Comparison of ENCODE assay signal across 8 mouse cellular contexts in genomic region chr7:29983690-29984380, GRCm38 (mm10). TPM values are rescaled to one million over a fixed set of nuclear protein-coding genes. Genes with fewer than 3 reads are reported as not detected.
DNase-seq lines count a peak whose midpoint lies in the region; ATAC-seq and TF ChIP-seq lines count a peak whose summit lies in the region.

TSS of gene Zfp568 (plus strand) at chr7:29983955.

- POLR2A ChIA-PET in Patski (lab: Charles Lee): interaction anchor here (0.5 to 0.6 kb wide), 2 partner anchors 11 to 18 kb away, joined by 3 to 5 read pairs; no protein-coding TSS in a partner anchor

- H3K9ac ChIP-seq in hindbrain, embryonic 14.5 days: peak within 1 kb of the TSS; percentile 86

- CTCF ChIA-PET in Patski (lab: Charles Lee): interaction anchor here (0.9 to 1.6 kb wide), 2 partner anchors 15 to 110 kb away, joined by 3 to 5 read pairs; partner anchors contain the start of gene Zfp260

- H3K27me3 ChIP-seq in Patski: no peaks in the 10 kb centered on the region
- H3K27me3 ChIP-seq in hindbrain, embryonic 14.5 days (ENCODE audit: control insufficient read depth, insufficient read depth, low read length): no peaks in the 10 kb centered on the region

- H3K36me3 ChIP-seq in hindbrain, embryonic 14.5 days (replicated peaks; ENCODE audit: control insufficient read depth, insufficient read depth): peaks cover 25% of the 10 kb centered on the region

- in situ Hi-C loops in Patski (cut with MboI; ENCODE audit: low pct_unique_long_range_greater_than_20kb): no loop called here

- WGBS in hindbrain, embryonic 14.5 days: under 1% methylated on average over 61 of the region's 62 CpGs

- H3K4me3 ChIP-seq in hindbrain, embryonic 14.5 days (replicated peaks; ENCODE audit: low read length): peak within 1 kb of the TSS; percentile 96

- peak; percentile 98 for TF ChIP-seq CTCF in Patski (IDR thresholded peaks at IDR 0.05)

- peak within 1 kb of the TSS; percentile 55 for H3K4me2 ChIP-seq in hindbrain, embryonic 14.5 days (replicated peaks)

- H3K9me3 ChIP-seq in hindbrain, embryonic 14.5 days (ENCODE audit: control insufficient read depth, low read length): no peaks in the 10 kb centered on the region

- peaks cover 19% of the 10 kb centered on the region for H3K4me1 ChIP-seq in hindbrain, embryonic 14.5 days (replicated peaks; ENCODE audit: control insufficient read depth, insufficient read depth, low read length)

- peak; percentile 79 for DNase-seq in Patski (ENCODE audit: low read depth, low spot score)
- peak; percentile 94 for DNase-seq in cerebellum, postnatal 14 days
- DNase-seq in frontal cortex, postnatal 25 days (ENCODE audit: low spot score in 2 of 2): peak; percentile 78 to 85
- peak; percentile 88 for DNase-seq in hindbrain, embryonic 14.5 days (ENCODE audit: low spot score)
- DNase-seq in layer of hippocampus, postnatal 36 days: peak; percentile 87 to 90
- peak; percentile 97 for DNase-seq in lung, postnatal 36 days
- DNase-seq in retina, postnatal 1 day: peak; percentile 97
- DNase-seq in urinary bladder, adult 18-20 months (ENCODE audit: low spot score in 2 of 2): peak; percentile 86 to 93

- peak within 1 kb of the TSS; percentile 86 for H3K27ac ChIP-seq in hindbrain, embryonic 14.5 days

- peak; percentile 92 for ATAC-seq in Patski
- ATAC-seq in hindbrain, embryonic 14.5 days (ENCODE audit: low FRiP score): peak; percentile 96

RNA-seq across cellular contexts. Expression of gene Zfp568, which starts in this region (rescaled TPM):
- 12.0 TPM for polyA plus RNA-seq in Patski (2021)
- polyA plus RNA-seq in hindbrain, embryonic 14.5 days (2014; fragmentation: Nextera tagmentation; extraction: Ambion mirVana): 4.3 and 4.5 TPM in 2 replicates
- 1 to 10 TPM; 4.3 to 5.6 TPM for total RNA-seq in layer of hippocampus, postnatal 36 days (2021)

Comparison
In these comparisons a context has a peak if more than half of its experiments do, and no peak if none do; other contexts are left out.
1. Peak in every context shown above with its lines: DNase-seq, ATAC-seq, H3K4me3 ChIP-seq and H3K27ac ChIP-seq.